Mouse (Mus musculus) lung, embryonic 14.5 days (tissue): ENCODE results near the gene Lingo4. TPM values are rescaled to one million over a fixed set of nuclear protein-coding genes. Genes with fewer than 3 reads are reported as not detected.

ENCODE experiments used
- ATAC-seq: fragments of 200-750 bp; cut with Nextera tagmentation; 2 replicates; pipeline ENCODE4 v1.8.0; 2017; ENCODE audit warnings: mild to moderate bottlenecking, moderate TSS enrichment, moderate library complexity; ENCODE audit not compliant: insufficient read depth
- DNase-seq: peaks from one replicate; pipeline ENCODE4 v3.0.0-alpha.2; 2015
- H3K27ac ChIP-seq: fragments of 300-500 bp; sonication (generic); 2 replicates; pipeline ENCODE4 v1.5.1; 2014; ENCODE audit warnings: low read depth, mild to moderate bottlenecking, moderate library complexity
- H3K27me3 ChIP-seq: fragments of 300-500 bp; sonication (generic); 2 replicates; pipeline ENCODE4 v1.6.1; 2014; ENCODE audit warnings: low read length, control low read depth; ENCODE audit not compliant: insufficient read depth
- H3K36me3 ChIP-seq: fragments of 300-500 bp; sonication (generic); 2 replicates; pipeline ENCODE4 v1.6.1; 2014; ENCODE audit warnings: control low read depth; ENCODE audit not compliant: insufficient read depth
- H3K4me1 ChIP-seq: fragments of 300-500 bp; sonication (generic); 2 replicates; pipeline ENCODE4 v1.6.1; 2014; ENCODE audit warnings: antibody characterized with exemption, control low read depth; ENCODE audit not compliant: insufficient read depth
- H3K4me2 ChIP-seq: fragments of 300-500 bp; sonication (generic); 2 replicates; pipeline ENCODE4 v1.6.1; 2014; ENCODE audit warnings: mild to moderate bottlenecking
- H3K4me3 ChIP-seq: fragments of 300-500 bp; sonication (generic); 2 replicates; pipeline ENCODE4 v1.5.1; 2014; ENCODE audit warnings: low read depth, low read length
- H3K9ac ChIP-seq: fragments of 300-500 bp; sonication (generic); 2 replicates; pipeline ENCODE4 v1.6.1; 2014
- H3K9me3 ChIP-seq: fragments of 300-500 bp; sonication (generic); 2 replicates; pipeline ENCODE4 v1.6.1; 2016; ENCODE audit warnings: low read depth, low read length, control low read depth
- CTCF ChIP-seq: IDR thresholded peaks from 2 replicates; pipeline ENCODE4 v1.5.1; 2016; ENCODE audit warnings: antibody characterized with exemption, low read depth
- WGBS: fragments of 180-500 bp; shearing (Covaris S2); extraction: QIAGEN DNeasy Blood & Tissue Kit; methylation state at CpG from one replicate; pipeline ENCODE4 v1.1.7; 2014; 5-methylcytosine and 5-hydroxymethylcytosine counted together
- polyA plus RNA-seq: library from polyadenylated mRNA; unstranded; fragments of >200 nt; fragmentation: Nextera tagmentation; extraction: Ambion mirVana; gene quantifications from 2 replicates; pipeline ENCODE4 v1.2.1, GENCODE M21; 2014

The Lingo4 gene
- polyA plus RNA-seq, result 0.08 and 0.11 TPM in 2 replicates

DNA sequence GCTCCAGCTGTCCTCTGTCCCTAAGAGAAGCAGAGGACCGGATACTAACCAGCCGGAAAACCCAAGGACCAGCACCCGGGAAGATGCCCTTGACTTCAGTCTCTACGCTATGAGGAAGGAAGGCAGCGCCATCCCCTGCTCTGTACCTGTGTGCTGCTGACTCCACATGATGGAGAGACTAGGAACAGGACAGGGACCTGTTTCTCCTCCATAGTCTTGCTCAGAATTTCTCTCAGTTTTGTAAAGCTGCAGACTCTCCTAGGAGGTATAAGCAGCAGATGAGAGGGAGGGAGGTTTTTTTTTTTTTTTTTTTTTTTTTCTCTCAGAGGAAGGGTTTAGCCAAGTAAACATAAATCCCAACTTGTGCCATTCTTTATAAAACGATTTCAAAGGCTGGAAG lies at the start of gene Lingo4:
Gene Lingo4, plus strand, starts transcription at position 301 of the 400 bp plus-strand sequence.
- Histone ChIP-seq H3K9me3 (no peaks in the 10 kb centered on the region), H3K4me3 (peak within 1 kb of the TSS; percentile 21; the same call in 1 of the 2 replicates), H3K27ac (no peak within 1 kb of the TSS), H3K4me2 (peak within 1 kb of the TSS; percentile 53), H3K27me3 (peaks cover 34% of the 10 kb centered on the region), H3K4me1 (no peaks in the 10 kb centered on the region), H3K9ac (peak within 1 kb of the TSS; percentile 25; the same call in 1 of the 2 replicates), H3K36me3 (no peaks in the 10 kb centered on the region)
- DNase-seq (no peak), ATAC-seq (no peak)
- WGBS, result 64% methylated on average over 6 of the region's 6 CpGs
- no peak for TF ChIP-seq CTCF

DNA sequence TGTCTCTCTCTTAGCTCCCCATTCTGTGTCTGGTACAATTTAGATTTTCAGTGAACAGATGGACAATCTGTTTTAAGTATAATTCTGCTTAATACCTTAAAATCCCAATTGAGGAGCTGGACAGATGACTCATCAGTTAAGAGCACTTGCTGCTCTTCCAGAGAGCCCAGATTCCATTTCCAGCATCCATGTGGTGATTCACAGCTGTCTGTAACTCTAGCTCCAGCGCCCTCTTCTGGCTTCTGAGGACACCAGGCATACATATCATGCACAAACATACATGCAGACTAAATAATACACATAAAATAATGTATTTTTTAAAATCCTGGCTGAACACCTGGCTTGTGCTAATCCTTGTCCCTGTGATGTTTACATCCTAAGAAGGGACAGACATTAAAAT lies 37.5 kb upstream of the Lingo4 start:
- H3K9ac ChIP-seq, result no peak overlapping the region
- H3K9me3 ChIP-seq, result no peaks in the 10 kb centered on the region
- ATAC-seq, result no peak
- H3K4me2 ChIP-seq, result no peak overlapping the region
- H3K27ac ChIP-seq, result no peak overlapping the region
- H3K36me3 ChIP-seq, result no peaks in the 10 kb centered on the region
- TF ChIP-seq CTCF, result peak; percentile 38; the same call in 1 of the 2 replicates
- H3K27me3 ChIP-seq, result peaks cover 31% of the 10 kb centered on the region
- peaks cover 7% of the 10 kb centered on the region; the same call in 1 of the 2 replicates for H3K4me1 ChIP-seq
- peak; percentile 41 for DNase-seq
- H3K4me3 ChIP-seq, result no peak overlapping the region
- 0% methylated on average over 1 of the region's 1 CpGs for WGBS

- peaks cover 7% of the 10 kb centered on the region; the same call in 1 of the 2 replicates for H3K4me1 ChIP-seq
- no peaks in the 10 kb centered on the region for H3K9me3 ChIP-seq
- TF ChIP-seq CTCF, result no peak
- no peak within 1 kb of the TSS for H3K27ac ChIP-seq
- no peaks in the 10 kb centered on the region for H3K36me3 ChIP-seq
- WGBS, result 48% methylated on average over 7 of the region's 7 CpGs
- peak within 1 kb of the TSS; percentile 55 for H3K4me3 ChIP-seq
- H3K4me2 ChIP-seq, result peak within 1 kb of the TSS; percentile 92
- H3K27me3 ChIP-seq, result peaks cover 31% of the 10 kb centered on the region
- DNase-seq, result no peak
- peak within 1 kb of the TSS; percentile 65 for H3K9ac ChIP-seq
- ATAC-seq, result no peak
Measured at GRCm38 (mm10) chr3:94362138-94362537, 36.2 kb upstream of the Lingo4 start, which contains the start of gene C2cd4d. Gene C2cd4d (plus strand): TSS chr3:94362438.

GRCm38 (mm10) chr3:94363291-94364153 lies 34.8 kb upstream of the Lingo4 start:
- Histone ChIP-seq H3K36me3 (no peaks in the 10 kb centered on the region), H3K4me2 (peak overlapping the region; percentile 92), H3K9ac (peak overlapping the region; percentile 65), H3K4me1 (peaks cover 7% of the 10 kb centered on the region; the same call in 1 of the 2 replicates), H3K27me3 (peaks cover 31% of the 10 kb centered on the region), H3K9me3 (no peaks in the 10 kb centered on the region), H3K27ac (no peak overlapping the region; the same call in 1 of the 2 replicates), H3K4me3 (peak overlapping the region; percentile 55)
- no peak for TF ChIP-seq CTCF
- ATAC-seq (peak; percentile 62), DNase-seq (peak; percentile 59)
- 5% methylated on average over 97 of the region's 97 CpGs for WGBS

DNA sequence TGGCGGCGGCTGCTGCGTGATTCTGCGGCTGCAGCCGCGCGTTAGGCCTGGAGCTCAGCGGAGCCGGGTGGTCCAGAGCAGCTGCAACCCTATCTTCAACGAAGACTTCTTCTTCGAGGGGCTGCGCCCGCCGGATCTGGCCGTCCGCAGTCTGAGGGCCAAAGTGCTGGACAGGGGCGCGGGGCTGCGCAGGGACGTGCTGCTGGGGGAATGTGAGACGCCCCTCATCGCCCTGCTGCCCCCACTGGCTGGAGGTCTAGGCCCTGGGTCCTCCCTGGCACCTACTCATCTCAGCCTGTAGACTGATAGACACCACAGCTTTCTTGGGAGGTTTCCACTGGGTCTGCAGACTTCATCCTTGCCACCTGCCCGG lies 34.2 kb upstream of the Lingo4 start:
- no peak for TF ChIP-seq CTCF
- Histone ChIP-seq H3K27me3 (peaks cover 31% of the 10 kb centered on the region), H3K4me1 (peaks cover 7% of the 10 kb centered on the region; the same call in 1 of the 2 replicates), H3K9ac (peak overlapping the region; percentile 65), H3K27ac (no peak overlapping the region; the same call in 1 of the 2 replicates), H3K4me2 (peak overlapping the region; percentile 92), H3K4me3 (peak overlapping the region; percentile 55), H3K36me3 (no peaks in the 10 kb centered on the region), H3K9me3 (no peaks in the 10 kb centered on the region)
- no peak for DNase-seq
- peak; percentile 3; the same call in 1 of the 2 replicates for ATAC-seq
- WGBS, result 5% methylated on average over 22 of the region's 23 CpGs

DNA sequence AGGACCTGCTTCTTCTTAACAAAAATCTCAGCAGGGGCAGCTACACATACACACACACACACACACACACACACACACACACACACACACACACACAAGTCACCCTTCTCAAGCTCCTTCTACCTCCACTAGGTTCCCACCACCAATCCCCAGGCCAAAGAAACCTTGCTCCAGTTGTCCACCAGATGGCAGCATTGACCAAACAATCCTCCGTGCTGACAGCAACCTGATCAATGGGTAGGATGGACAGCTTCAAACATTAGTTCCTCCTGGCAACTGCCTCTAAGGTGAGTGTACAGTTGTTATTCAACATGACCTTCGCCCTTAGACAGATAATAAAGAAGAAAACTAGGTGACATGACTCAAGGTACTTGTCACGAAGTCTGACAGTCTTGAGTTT lies 31.6 kb upstream of the Lingo4 start:
- Histone ChIP-seq H3K27me3 (peaks cover 31% of the 10 kb centered on the region), H3K4me2 (no peak overlapping the region), H3K9me3 (no peaks in the 10 kb centered on the region), H3K36me3 (no peaks in the 10 kb centered on the region), H3K4me3 (no peak overlapping the region), H3K27ac (no peak overlapping the region), H3K9ac (no peak overlapping the region), H3K4me1 (peaks cover 7% of the 10 kb centered on the region; the same call in 1 of the 2 replicates)
- DNase-seq (peak; percentile 87), ATAC-seq (no peak; the same call in 1 of the 2 replicates)
- 14% methylated on average over 3 of the region's 3 CpGs for WGBS
- TF ChIP-seq CTCF, result peak; percentile 95

- no peak overlapping the region for H3K4me3 ChIP-seq
- H3K27ac ChIP-seq, result no peak overlapping the region
- H3K4me1 ChIP-seq, result peaks cover 7% of the 10 kb centered on the region; the same call in 1 of the 2 replicates
- H3K9me3 ChIP-seq, result no peaks in the 10 kb centered on the region
- TF ChIP-seq CTCF, result no peak
- H3K4me2 ChIP-seq, result no peak overlapping the region
- H3K9ac ChIP-seq, result no peak overlapping the region
- WGBS, result 64% methylated on average over 6 of the region's 6 CpGs
- DNase-seq (no peak), ATAC-seq (no peak)
- H3K36me3 ChIP-seq, result no peaks in the 10 kb centered on the region
- H3K27me3 ChIP-seq, result peaks cover 24% of the 10 kb centered on the region
Measured at GRCm38 (mm10) chr3:94367511-94367910, 30.8 kb upstream of the Lingo4 start.
